Mouse (Mus musculus) spleen, adult 2 months (tissue): ENCODE measurements around the gene Grin2d. TPM values are rescaled to one million over a fixed set of nuclear protein-coding genes. Genes with fewer than 3 reads are reported as not detected.

Experiments used
- DNase-seq, 2 experiments: peaks; one replicate each; pipeline versions ENCODE4 v3.0.0 to v3.0.0-alpha.2; 2012 to 2021; ENCODE audit warnings: low spot score in 2 of 2, low read depth in 1 of 2
- H3K27ac ChIP-seq: fragments of 200-500 bp; 2 replicates; pipeline ENCODE4 v1.5.1; 2012; ENCODE audit warnings: low read length, inconsistent platforms; ENCODE audit not compliant: insufficient read depth
- H3K27me3 ChIP-seq: fragments of 200-500 bp; 2 replicates; pipeline ENCODE4 v1.6.1; 2012; ENCODE audit warnings: mild to moderate bottlenecking, moderate library complexity, low read length, inconsistent platforms; ENCODE audit not compliant: control insufficient read depth, insufficient read depth
- H3K36me3 ChIP-seq: fragments of 200-500 bp; 2 replicates; pipeline ENCODE4 v1.6.1; 2012; ENCODE audit warnings: mild to moderate bottlenecking, low read length, inconsistent platforms; ENCODE audit not compliant: control insufficient read depth, insufficient read depth
- H3K4me1 ChIP-seq: fragments of 200-500 bp; 2 replicates; pipeline ENCODE4 v1.6.1; 2011; ENCODE audit warnings: inconsistent platforms; ENCODE audit not compliant: control insufficient read depth, insufficient read depth, insufficient read length
- H3K4me3 ChIP-seq: fragments of 200-500 bp; 2 replicates; pipeline ENCODE4 v1.5.1; 2011; ENCODE audit warnings: mild to moderate bottlenecking, inconsistent platforms; ENCODE audit not compliant: insufficient read depth, insufficient read length; ENCODE audit errors: extremely low read depth
- CTCF ChIP-seq: fragments of 200-500 bp; IDR thresholded peaks from 2 replicates; pipeline ENCODE4 v1.5.1; 2011; ENCODE audit warnings: mild to moderate bottlenecking, inconsistent platforms; ENCODE audit not compliant: insufficient read depth, insufficient read length, insufficient replicate concordance; ENCODE audit errors: extremely low read depth
- POLR2A ChIP-seq: fragments of 200-500 bp; IDR thresholded peaks from 2 replicates; pipeline ENCODE4 v1.6.1; 2011; ENCODE audit warnings: low read depth, low read length, inconsistent platforms
- WGBS: fragments of 180-500 bp; shearing (Covaris S2); methylation state at CpG from one replicate; pipeline ENCODE4 v1.1.7; 2018; 5-methylcytosine and 5-hydroxymethylcytosine counted together
- polyA plus RNA-seq: library from polyadenylated mRNA; depleted of rRNA; stranded (reverse); fragments of >200 nt; gene quantifications from 2 replicates; pipeline ENCODE4 v1.2.3, GENCODE M21; 2012

Grin2d gene
- polyA plus RNA-seq, 1 experiment: 0.68 TPM

DNA sequence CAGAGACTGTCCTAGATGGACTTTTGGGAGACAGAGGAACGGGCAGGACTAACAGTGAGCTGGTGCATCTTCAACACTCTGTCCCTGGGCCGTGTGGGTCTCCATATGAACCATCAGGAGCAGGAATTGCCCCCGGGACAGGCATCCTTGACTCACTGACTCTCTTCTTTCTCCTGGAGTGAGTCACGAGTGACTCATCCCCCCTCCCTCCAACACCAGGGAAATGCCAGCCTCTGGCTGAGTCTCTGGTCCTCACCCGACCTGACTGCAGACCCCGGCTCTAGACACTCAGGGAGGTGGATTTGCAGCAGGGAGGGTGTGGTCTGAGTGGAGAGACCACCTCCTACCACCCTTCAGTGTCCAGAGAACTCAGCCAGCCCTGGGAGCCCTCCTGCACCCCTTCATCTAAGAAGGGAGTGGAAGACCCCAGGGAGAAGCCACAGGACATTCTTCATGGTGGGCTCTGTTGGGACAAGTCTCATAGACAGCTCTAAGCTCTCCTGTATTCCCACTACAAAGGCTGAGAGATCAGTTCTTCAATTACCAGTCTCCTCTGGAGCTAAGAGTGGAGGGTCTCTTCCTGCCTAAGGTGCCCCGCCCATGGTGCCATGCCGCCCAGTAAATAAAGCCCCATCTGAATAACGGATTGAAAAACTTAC, 42.5 kb upstream of the Grin2d start:
- H3K4me1 ChIP-seq: peaks cover 44% of the 10 kb centered on the region
- peaks cover 7% of the 10 kb centered on the region for H3K36me3 ChIP-seq
- no peak for DNase-seq
- no peaks in the 10 kb centered on the region for H3K27me3 ChIP-seq
- TF ChIP-seq POLR2A (no peak), CTCF (no peak)
- 3% methylated on average over 9 of the region's 9 CpGs for WGBS
- peak overlapping the region; percentile 93 for H3K27ac ChIP-seq
- H3K4me3 ChIP-seq: peak overlapping the region; percentile 72

DNA sequence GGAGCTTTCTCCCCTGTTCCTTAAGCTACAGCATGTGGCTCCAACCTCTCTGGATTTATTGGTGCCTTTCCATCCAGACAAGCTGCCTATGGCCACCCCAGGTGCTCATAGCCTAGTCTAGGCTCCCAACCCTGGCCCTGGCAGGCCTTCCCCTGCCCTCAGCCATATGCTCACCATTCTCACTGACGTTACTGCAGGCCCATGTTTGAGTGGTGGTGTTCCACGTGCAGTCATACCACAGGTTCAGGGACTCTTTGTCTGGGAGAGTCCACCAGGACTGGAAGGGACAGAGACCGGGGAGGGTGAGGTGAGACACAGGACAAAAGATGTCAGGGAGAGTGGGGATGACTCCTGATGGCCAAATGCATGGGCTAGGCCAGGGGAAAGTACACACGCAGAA, 41.6 kb upstream of the Grin2d start:
- H3K36me3 ChIP-seq: peaks cover 7% of the 10 kb centered on the region
- H3K27me3 ChIP-seq: no peaks in the 10 kb centered on the region
- H3K4me1 ChIP-seq: peaks cover 44% of the 10 kb centered on the region
- H3K27ac ChIP-seq: peak overlapping the region; percentile 93
- TF ChIP-seq POLR2A (no peak), CTCF (no peak)
- DNase-seq: no peak
- H3K4me3 ChIP-seq: peak overlapping the region; percentile 72
- 27% methylated on average over 4 of the region's 4 CpGs for WGBS

DNA sequence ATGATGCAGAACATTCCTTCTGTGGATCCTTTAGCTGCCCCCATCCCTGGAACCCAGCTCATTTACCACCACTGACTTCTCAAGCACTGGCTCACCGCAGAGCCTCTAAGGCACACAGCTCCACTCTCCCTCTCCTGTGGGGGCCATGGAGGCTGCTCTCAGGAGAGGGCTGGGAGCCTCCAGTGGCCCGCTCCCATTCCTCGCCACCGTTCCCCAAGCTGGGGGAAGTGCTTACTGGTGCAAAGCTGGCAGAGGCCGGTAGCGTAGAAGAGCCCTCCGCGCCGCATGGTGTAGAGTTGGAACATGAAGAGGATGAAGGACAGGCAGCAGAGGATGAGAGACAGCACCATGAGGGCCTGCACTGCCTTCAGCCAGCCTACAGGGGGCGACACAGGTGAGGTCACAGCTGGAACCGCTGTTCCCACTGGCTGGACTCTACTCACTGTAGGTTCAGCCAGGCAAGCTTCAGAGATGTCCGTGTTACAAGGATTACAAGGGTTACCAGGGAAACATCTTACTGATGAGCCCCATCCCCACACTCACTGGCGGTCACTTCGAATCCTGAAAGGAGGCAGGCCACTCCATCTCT, 41.0 kb upstream of the Grin2d start:
- no peak overlapping the region; the same call in 1 of the 2 replicates for H3K4me3 ChIP-seq
- WGBS: 75% methylated on average over 14 of the region's 14 CpGs
- no peak for DNase-seq

DNA sequence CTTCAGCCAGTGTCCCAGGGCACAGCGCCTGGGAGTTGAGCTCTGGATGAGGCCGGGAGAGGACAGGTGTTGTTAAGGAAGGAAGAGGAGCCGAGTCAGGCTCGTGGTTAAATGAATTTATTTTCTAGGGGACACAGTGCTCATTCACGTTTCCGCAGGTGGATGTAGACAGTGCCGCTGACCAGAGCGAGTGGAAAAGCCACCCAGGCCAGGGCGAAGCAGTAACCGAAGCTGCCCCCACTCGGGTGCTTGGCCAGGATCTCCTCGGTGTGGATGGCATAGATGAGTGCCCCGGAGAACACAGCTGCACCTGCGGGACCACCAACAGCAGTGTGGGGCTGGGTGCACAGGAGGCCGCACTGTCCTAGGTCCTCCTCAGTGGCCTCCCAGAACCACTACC, 39.7 kb upstream of the Grin2d start:
- Histone ChIP-seq H3K4me1 (peaks cover 41% of the 10 kb centered on the region), H3K36me3 (peaks cover 7% of the 10 kb centered on the region), H3K27ac (no peak overlapping the region), H3K4me3 (no peak overlapping the region), H3K27me3 (no peaks in the 10 kb centered on the region)
- WGBS: 72% methylated on average over 15 of the region's 15 CpGs
- no peak for TF ChIP-seq POLR2A
- no peak for TF ChIP-seq CTCF
- no peak for DNase-seq

More for the DNA sequence above, 41.0 kb upstream of the Grin2d start:
- Histone ChIP-seq H3K27ac (peak overlapping the region; percentile 93; the same call in 1 of the 2 replicates), H3K36me3 (peaks cover 7% of the 10 kb centered on the region), H3K27me3 (no peaks in the 10 kb centered on the region), H3K4me1 (peaks cover 42% of the 10 kb centered on the region)
- peak; percentile 79 for TF ChIP-seq CTCF
- TF ChIP-seq POLR2A: no peak

DNA sequence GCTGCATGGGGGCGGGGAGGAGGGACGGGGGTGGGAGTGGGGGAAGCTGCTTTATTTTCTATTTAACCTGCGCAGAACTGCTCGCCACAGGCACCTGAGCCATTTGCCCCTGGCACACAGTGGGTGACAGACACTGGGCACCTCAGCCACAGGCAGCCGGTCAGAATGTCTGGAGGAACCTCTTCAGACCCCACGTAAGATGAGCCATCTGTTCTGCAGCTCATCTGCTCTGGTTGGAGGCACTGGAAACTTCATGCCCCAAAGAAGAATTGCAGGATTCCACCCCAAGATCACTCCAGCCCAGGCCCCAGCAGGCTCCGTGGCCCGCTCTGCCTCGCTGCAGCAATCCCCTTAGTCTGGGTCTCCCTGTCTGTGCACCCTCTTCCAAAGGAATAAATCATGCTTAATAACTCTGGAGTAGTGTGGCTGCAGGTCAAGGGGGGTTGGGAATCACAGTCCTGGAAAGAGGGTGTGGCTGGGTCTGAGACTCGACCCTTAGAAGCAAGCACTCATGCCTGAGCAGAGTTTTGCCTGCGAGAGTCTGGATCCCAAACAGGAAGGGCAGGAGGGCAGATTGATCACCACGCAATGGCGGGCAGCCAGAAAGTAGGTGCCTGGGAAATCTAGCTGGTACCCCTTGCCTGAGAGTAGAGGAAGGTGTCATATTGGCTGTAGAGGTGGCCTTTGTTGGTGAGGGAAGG, 39.0 kb upstream of the Grin2d start:
- DNase-seq: no peak
- no peak for TF ChIP-seq POLR2A
- Histone ChIP-seq H3K4me3 (no peak overlapping the region), H3K4me1 (peaks cover 35% of the 10 kb centered on the region), H3K27ac (peak overlapping the region; percentile 57), H3K36me3 (peaks cover 7% of the 10 kb centered on the region), H3K27me3 (no peaks in the 10 kb centered on the region)
- WGBS: 28% methylated on average over 13 of the region's 13 CpGs

DNA sequence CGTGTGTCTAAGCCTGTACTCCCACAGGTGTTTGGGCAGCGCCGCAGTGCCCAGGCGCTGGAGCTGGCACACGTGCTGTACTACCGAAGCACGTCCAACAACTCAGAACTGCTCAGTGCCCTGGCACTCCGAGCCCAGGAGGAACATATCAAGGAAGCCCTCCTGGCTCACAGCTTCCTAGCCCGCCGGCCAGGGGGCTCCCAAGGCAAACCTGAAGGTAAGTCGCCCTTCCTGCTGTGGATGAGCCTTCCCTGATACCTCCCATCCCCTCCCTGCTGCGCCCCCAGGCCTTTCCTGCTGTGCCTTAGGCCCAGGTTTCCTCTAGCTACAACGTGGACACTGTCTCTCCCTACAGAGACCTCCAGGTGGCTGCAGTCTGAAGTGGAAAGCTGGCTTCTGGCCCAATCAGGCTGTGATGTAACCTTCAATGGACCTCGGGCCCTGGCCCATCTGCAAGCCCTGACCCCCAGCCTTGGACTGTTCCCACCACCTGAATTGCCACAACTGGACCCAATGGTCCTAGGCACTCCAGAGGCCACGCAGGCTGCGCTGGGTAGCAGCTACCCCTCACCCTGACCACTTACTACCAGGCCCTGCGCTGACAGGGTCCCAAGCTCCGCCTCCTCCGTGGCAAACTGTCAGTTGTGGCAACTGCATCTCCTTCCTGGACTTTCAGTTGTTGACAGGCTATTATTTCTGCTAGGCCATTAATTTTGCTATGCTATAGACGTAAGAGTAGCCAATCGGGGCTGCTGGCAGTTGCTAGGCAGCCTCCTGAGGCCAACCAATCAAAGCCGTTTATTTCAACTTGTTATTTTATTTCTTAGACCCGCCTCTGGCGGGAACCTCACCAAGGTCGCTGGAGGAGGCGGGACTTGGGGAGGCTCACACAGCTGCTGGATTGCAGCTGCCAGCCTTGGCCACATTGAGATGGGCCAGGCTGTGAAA, 38.2 kb upstream of the Grin2d start:
- no peaks in the 10 kb centered on the region for H3K27me3 ChIP-seq
- H3K4me1 ChIP-seq: peaks cover 28% of the 10 kb centered on the region; the same call in 1 of the 2 replicates
- no peak for TF ChIP-seq CTCF
- no peak for TF ChIP-seq POLR2A
- H3K4me3 ChIP-seq: peak overlapping the region; percentile 43
- peaks cover 7% of the 10 kb centered on the region for H3K36me3 ChIP-seq
- DNase-seq: peak; percentile 69
- WGBS: 17% methylated on average over 26 of the region's 26 CpGs
- H3K27ac ChIP-seq: peak overlapping the region; percentile 54
